27 mouse cellular contexts compared by ENCODE assay signal in genomic region chr2:32507906-32508305, GRCm38 (mm10). TPM values are rescaled to one million over a fixed set of nuclear protein-coding genes. Genes with fewer than 3 reads are reported as not detected.
DNase-seq lines count a peak whose midpoint lies in the region; ATAC-seq and TF ChIP-seq lines count a peak whose summit lies in the region.
"Had no signal": no experiment of that assay in that cellular context is flagged by ENCODE, and none has a peak within 500 bp of the region (broad histone marks: within the 10 kb centered on the region; RNA-seq: fewer than 3 reads in every experiment).

No protein-coding gene starts in this region.

- no peak for TF ChIP-seq CTCF in lung, postnatal 0 days (IDR thresholded peaks at IDR 0.05)

- H3K9ac ChIP-seq in hindbrain, embryonic 12.5 days, result no peak overlapping the region
- no peak overlapping the region for H3K9ac ChIP-seq in lung, postnatal 0 days (replicated peaks; ENCODE audit: low read depth)
- H3K9ac ChIP-seq in forebrain, embryonic 11.5 days (ENCODE audit: low read length), result no peak overlapping the region
- H3K9ac ChIP-seq in liver, embryonic 12.5 days, result no peak overlapping the region
- H3K9ac ChIP-seq: embryonic facial prominence, embryonic 15.5 days; forebrain, embryonic 15.5 days; neural tube, embryonic 15.5 days had no signal

- 76% methylated on average over 9 of the region's 9 CpGs for WGBS in hindbrain, embryonic 10.5 days
- WGBS in hindbrain, embryonic 12.5 days, result 82% methylated on average over 9 of the region's 9 CpGs
- WGBS in lung, postnatal 0 days, result 42% methylated on average over 9 of the region's 9 CpGs
- WGBS in limb, embryonic 10.5 days, result 78% methylated on average over 9 of the region's 9 CpGs
- WGBS in forebrain, embryonic 11.5 days, result 83% methylated on average over 9 of the region's 9 CpGs
- WGBS in liver, embryonic 12.5 days (ENCODE audit: insufficient replicate concordance), result 59% methylated on average over 9 of the region's 9 CpGs

- no peaks in the 10 kb centered on the region for H3K27me3 ChIP-seq in hindbrain, embryonic 10.5 days (ENCODE audit: insufficient read depth, poor library complexity, severe bottlenecking)
- no peaks in the 10 kb centered on the region for H3K27me3 ChIP-seq in hindbrain, embryonic 12.5 days
- no peaks in the 10 kb centered on the region for H3K27me3 ChIP-seq in lung, postnatal 0 days (replicated peaks; ENCODE audit: insufficient read depth, low read length)
- no peaks in the 10 kb centered on the region for H3K27me3 ChIP-seq in limb, embryonic 10.5 days (ENCODE audit: low read depth, poor library complexity, severe bottlenecking)
- H3K27me3 ChIP-seq in forebrain, embryonic 11.5 days (ENCODE audit: control insufficient read depth, insufficient read depth, low read length), result no peaks in the 10 kb centered on the region
- no peaks in the 10 kb centered on the region for H3K27me3 ChIP-seq in liver, embryonic 12.5 days (replicated peaks)
- H3K27me3 ChIP-seq: CH12.LX; embryonic facial prominence, embryonic 15.5 days; forebrain, embryonic 15.5 days; neural tube, embryonic 15.5 days had no signal

- TF ChIP-seq EP300 in lung, postnatal 0 days (IDR thresholded peaks at IDR 0.05), result no peak

- no peak overlapping the region for H3K4me2 ChIP-seq in hindbrain, embryonic 12.5 days (replicated peaks)
- no peak overlapping the region for H3K4me2 ChIP-seq in lung, postnatal 0 days (replicated peaks; ENCODE audit: low read depth, low read length)
- no peak overlapping the region for H3K4me2 ChIP-seq in forebrain, embryonic 11.5 days (ENCODE audit: low read depth, low read length, severe bottlenecking)
- H3K4me2 ChIP-seq in liver, embryonic 12.5 days, result no peak overlapping the region
- H3K4me2 ChIP-seq: embryonic facial prominence, embryonic 15.5 days; forebrain, embryonic 15.5 days; midbrain, embryonic 11.5 days; neural tube, embryonic 15.5 days had no signal

- H3K4me3 ChIP-seq in hindbrain, embryonic 10.5 days, result no peak overlapping the region
- no peak overlapping the region for H3K4me3 ChIP-seq in hindbrain, embryonic 12.5 days
- no peak overlapping the region for H3K4me3 ChIP-seq in lung, postnatal 0 days (ENCODE audit: low read depth, low read length)
- H3K4me3 ChIP-seq in limb, embryonic 10.5 days, result no peak overlapping the region
- no peak overlapping the region for H3K4me3 ChIP-seq in forebrain, embryonic 11.5 days (ENCODE audit: low read depth, low read length)
- H3K4me3 ChIP-seq in liver, embryonic 12.5 days, result no peak overlapping the region
- H3K4me3 ChIP-seq: embryonic facial prominence, embryonic 15.5 days; forebrain, embryonic 15.5 days; neural tube, embryonic 15.5 days had no signal

- DNase-seq in hindbrain, embryonic 10.5 days (ENCODE audit: low spot score), result no peak
- DNase-seq in lung, postnatal 0 days (ENCODE audit: low spot score), result no peak
- no peak for DNase-seq in lung, postnatal 36 days
- DNase-seq in limb, embryonic 10.5 days (ENCODE audit: low spot score), result no peak
- DNase-seq in forebrain, embryonic 11.5 days (ENCODE audit: low spot score), result no peak
- DNase-seq: adrenal gland, adult 8-10 months; B cell, adult 2 months; cerebellum, adult 2 months; cerebellum, postnatal 25 days; embryo, embryonic 11 days; gastrocnemius, postnatal 25 days; kidney, adult 18-20 months; kidney, postnatal 10 days; left cerebral cortex, postnatal 4 days; liver; right cerebral cortex, adult 18-20 months; right cerebral cortex, postnatal 4 days; thymus, postnatal 25 days had no signal

- no peaks in the 10 kb centered on the region for H3K36me3 ChIP-seq in hindbrain, embryonic 10.5 days
- H3K36me3 ChIP-seq in hindbrain, embryonic 12.5 days, result no peaks in the 10 kb centered on the region
- H3K36me3 ChIP-seq in lung, postnatal 0 days (ENCODE audit: insufficient read depth, low read length), result no peaks in the 10 kb centered on the region
- 0 out of 2 replicates have a peak, but pooled peaks cover 3% of the 10 kb centered on the region for H3K36me3 ChIP-seq in limb, embryonic 10.5 days
- H3K36me3 ChIP-seq in forebrain, embryonic 11.5 days (ENCODE audit: control insufficient read depth, insufficient read depth, low read length), result no peaks in the 10 kb centered on the region
- H3K36me3 ChIP-seq in liver, embryonic 12.5 days, result no peaks in the 10 kb centered on the region
- H3K36me3 ChIP-seq: embryonic facial prominence, embryonic 15.5 days; forebrain, embryonic 15.5 days; G1E; neural tube, embryonic 15.5 days had no signal

- H3K4me1 ChIP-seq in hindbrain, embryonic 10.5 days (replicated peaks), result peaks cover 28% of the 10 kb centered on the region
- peaks cover 9% of the 10 kb centered on the region; the same call in 1 of the 2 replicates for H3K4me1 ChIP-seq in hindbrain, embryonic 12.5 days
- H3K4me1 ChIP-seq in lung, postnatal 0 days (ENCODE audit: insufficient read depth, low read depth, low read length), result peaks cover 18% of the 10 kb centered on the region
- H3K4me1 ChIP-seq in limb, embryonic 10.5 days, result peaks cover 46% of the 10 kb centered on the region
- no peaks in the 10 kb centered on the region for H3K4me1 ChIP-seq in forebrain, embryonic 11.5 days (replicated peaks; ENCODE audit: control insufficient read depth, insufficient read depth, low read length)
- H3K4me1 ChIP-seq in liver, embryonic 12.5 days, result peaks cover 30% of the 10 kb centered on the region
- H3K4me1 ChIP-seq: forebrain, embryonic 15.5 days had no signal

- 0 out of 2 replicates have a peak overlapping the region, but pooled peaks have one; percentile 26 for H3K27ac ChIP-seq in hindbrain, embryonic 10.5 days
- H3K27ac ChIP-seq in hindbrain, embryonic 12.5 days, result no peak overlapping the region
- H3K27ac ChIP-seq in lung, postnatal 0 days (ENCODE audit: low read length), result no peak overlapping the region
- H3K27ac ChIP-seq in limb, embryonic 10.5 days, result peak overlapping the region; percentile 50
- no peak overlapping the region for H3K27ac ChIP-seq in forebrain, embryonic 11.5 days (ENCODE audit: low read depth, low read length)
- H3K27ac ChIP-seq in liver, embryonic 12.5 days, result no peak overlapping the region
- H3K27ac ChIP-seq: embryonic facial prominence, embryonic 15.5 days; forebrain, embryonic 15.5 days; neural tube, embryonic 15.5 days had no signal

- H3K9me3 ChIP-seq in hindbrain, embryonic 10.5 days, result peaks cover 5% of the 10 kb centered on the region
- H3K9me3 ChIP-seq in hindbrain, embryonic 12.5 days (replicated peaks), result peaks cover 3% of the 10 kb centered on the region; the same call in 1 of the 2 replicates
- no peaks in the 10 kb centered on the region for H3K9me3 ChIP-seq in lung, postnatal 0 days (ENCODE audit: low read length)
- 0 out of 2 replicates have a peak, but pooled peaks cover 2% of the 10 kb centered on the region for H3K9me3 ChIP-seq in limb, embryonic 10.5 days (replicated peaks)
- H3K9me3 ChIP-seq in forebrain, embryonic 11.5 days (ENCODE audit: control insufficient read depth, low read length), result no peaks in the 10 kb centered on the region; the same call in 1 of the 2 replicates
- 0 out of 2 replicates have a peak, but pooled peaks cover 3% of the 10 kb centered on the region for H3K9me3 ChIP-seq in liver, embryonic 12.5 days (replicated peaks)
- H3K9me3 ChIP-seq: embryonic facial prominence, embryonic 15.5 days; forebrain, embryonic 15.5 days; neural tube, embryonic 15.5 days had no signal

- ATAC-seq in hindbrain, embryonic 12.5 days (ENCODE audit: low FRiP score), result no peak
- ATAC-seq in lung, postnatal 0 days, result peak; percentile 4; the same call in 1 of the 2 replicates
- no peak for ATAC-seq in forebrain, embryonic 11.5 days (replicated peaks; ENCODE audit: low FRiP score)
- no peak for ATAC-seq in liver, embryonic 12.5 days
- ATAC-seq: activated CD4-positive, CD25-positive, alpha-beta regulatory T cell, adult 4 months; forebrain, embryonic 15.5 days had no signal

RNA-seq across cellular contexts. Expression of gene Fam102a, which starts 27.2 kb away (rescaled TPM):
- polyA plus RNA-seq in hindbrain, embryonic 10.5 days (2016; fragmentation: Nextera tagmentation; extraction: Ambion mirVana), result 10.9 and 11.0 TPM in 2 replicates
- polyA plus RNA-seq in hindbrain, embryonic 12.5 days (2016; fragmentation: Nextera tagmentation; extraction: Ambion mirVana), result 12.6 and 15.5 TPM in 2 replicates
- 8.0 and 8.4 TPM in 2 replicates for polyA plus RNA-seq in lung, postnatal 0 days (2015; fragmentation: Nextera tagmentation; extraction: Ambion mirVana)
- 12.0 and 14.0 TPM in 2 replicates for polyA plus RNA-seq in limb, embryonic 10.5 days (2016; fragmentation: Nextera tagmentation; extraction: Ambion mirVana)
- 10.4 and 10.6 TPM in 2 replicates for polyA plus RNA-seq in forebrain, embryonic 11.5 days (2014; fragmentation: Nextera tagmentation; extraction: Ambion mirVana)
- polyA plus RNA-seq in liver, embryonic 12.5 days (2016; fragmentation: Nextera tagmentation; extraction: Ambion mirVana), result 2.4 and 2.5 TPM in 2 replicates

RNA-seq across cellular contexts. Expression of gene Slc25a25, which starts 56.7 kb away (rescaled TPM):
- 28.8 and 34.4 TPM in 2 replicates for polyA plus RNA-seq in hindbrain, embryonic 10.5 days (2016; fragmentation: Nextera tagmentation; extraction: Ambion mirVana)
- polyA plus RNA-seq in hindbrain, embryonic 12.5 days (2016; fragmentation: Nextera tagmentation; extraction: Ambion mirVana), result 40.2 and 41.6 TPM in 2 replicates
- 16.7 and 21.5 TPM in 2 replicates for polyA plus RNA-seq in lung, postnatal 0 days (2015; fragmentation: Nextera tagmentation; extraction: Ambion mirVana)
- polyA plus RNA-seq in limb, embryonic 10.5 days (2016; fragmentation: Nextera tagmentation; extraction: Ambion mirVana), result 30.8 and 33.0 TPM in 2 replicates
- polyA plus RNA-seq in forebrain, embryonic 11.5 days (2014; fragmentation: Nextera tagmentation; extraction: Ambion mirVana), result 25.9 and 26.6 TPM in 2 replicates
- 11.4 and 11.9 TPM in 2 replicates for polyA plus RNA-seq in liver, embryonic 12.5 days (2016; fragmentation: Nextera tagmentation; extraction: Ambion mirVana)

RNA-seq across cellular contexts. Expression of gene Naif1, which starts 57.6 kb away (rescaled TPM):
- polyA plus RNA-seq in hindbrain, embryonic 10.5 days (2016; fragmentation: Nextera tagmentation; extraction: Ambion mirVana), result 6.0 and 6.4 TPM in 2 replicates
- 5.9 and 6.2 TPM in 2 replicates for polyA plus RNA-seq in hindbrain, embryonic 12.5 days (2016; fragmentation: Nextera tagmentation; extraction: Ambion mirVana)
- polyA plus RNA-seq in lung, postnatal 0 days (2015; fragmentation: Nextera tagmentation; extraction: Ambion mirVana), result 4.1 and 4.6 TPM in 2 replicates
- polyA plus RNA-seq in limb, embryonic 10.5 days (2016; fragmentation: Nextera tagmentation; extraction: Ambion mirVana), result 5.9 and 7.3 TPM in 2 replicates
- polyA plus RNA-seq in forebrain, embryonic 11.5 days (2014; fragmentation: Nextera tagmentation; extraction: Ambion mirVana), result 6.6 and 7.1 TPM in 2 replicates
- polyA plus RNA-seq in liver, embryonic 12.5 days (2016; fragmentation: Nextera tagmentation; extraction: Ambion mirVana), result 2.9 and 3.2 TPM in 2 replicates

Comparison
In these comparisons a context has a peak if more than half of its experiments do, and no peak if none do; other contexts are left out.
1. H3K27ac ChIP-seq: peak in hindbrain, embryonic 10.5 days (single experiment) and limb, embryonic 10.5 days (single experiment); none in hindbrain, embryonic 12.5 days (single experiment), lung, postnatal 0 days (single experiment), forebrain, embryonic 11.5 days (single experiment) and liver, embryonic 12.5 days (single experiment).